Mouse (Mus musculus) central nervous system, embryonic 18 days (tissue): Measurements from ENCODE around the gene F830045P16Rik. TPM values are rescaled to one million over a fixed set of nuclear protein-coding genes. Genes with fewer than 3 reads are reported as not detected.

Experiments
- polyA plus RNA-seq: library from polyadenylated mRNA; depleted of rRNA; stranded (reverse); fragments of >200 nt; gene quantifications from 2 replicates; pipeline ENCODE4 v1.2.3, GENCODE M21; 2012; rRNA removed

Gene F830045P16Rik
- polyA plus RNA-seq = not detected in 2 replicates

GRCm38 (mm10) chr2:129536377-129536776, at the start of gene F830045P16Rik:
Gene F830045P16Rik, minus strand, starts transcription at chr2:129536602.

Other genes starting within 250 kb of the F830045P16Rik start
- 2.6 and 2.9 TPM in 2 replicates for gene Ckap2l, start 239.4 kb downstream of the F830045P16Rik start, polyA plus RNA-seq
- gene Il1a, start 226.6 kb downstream of the F830045P16Rik start, polyA plus RNA-seq = 0.09 and 0.18 TPM in 2 replicates
- 0.20 TPM in 1 of 2 replicates, not detected in the other for gene Il1b, start 165.5 kb downstream of the F830045P16Rik start, polyA plus RNA-seq
- 57.6 and 63.5 TPM in 2 replicates for gene Sirpa, start 56.2 kb upstream of the F830045P16Rik start, polyA plus RNA-seq
- gene Pdyn, start 163.2 kb upstream of the F830045P16Rik start, polyA plus RNA-seq = 10.2 and 11.2 TPM in 2 replicates